Mouse (Mus musculus): Measurements from ENCODE around the gene Asphd2. TPM values are rescaled to one million over a fixed set of nuclear protein-coding genes. Genes with fewer than 3 reads are reported as not detected.

The Asphd2 gene
- polyA plus RNA-seq, 1 experiment from 2014 or later, result 1.9 TPM

DNA sequence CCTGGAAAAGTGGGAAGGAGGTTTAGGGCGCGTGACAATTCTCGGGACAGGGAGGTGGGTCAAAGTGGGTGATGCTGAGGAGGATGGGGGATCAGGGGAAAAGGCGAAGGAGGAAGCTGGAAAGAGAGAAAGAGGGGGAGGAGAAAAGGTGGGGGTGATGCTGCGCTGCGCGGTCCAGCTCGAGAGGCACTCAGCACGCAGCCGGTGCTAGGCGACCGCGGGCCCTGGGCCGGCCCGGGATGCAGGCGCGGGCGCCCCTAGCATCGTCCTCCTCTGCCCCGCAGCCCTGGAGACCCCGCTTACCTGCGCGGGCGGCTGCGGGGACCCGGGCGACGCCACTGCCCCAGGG lies 277 bp downstream of the Asphd2 start:
- WGBS, result 1% methylated on average over 28 of the region's 28 CpGs

GRCm38 (mm10) chr5:112393741-112394414 lies 788 bp downstream of the Asphd2 start:
- H3K4me1 ChIP-seq (ENCODE audit: control insufficient read depth, insufficient read depth, low read length), result peaks cover 3% of the 10 kb centered on the region; the same call in 1 of the 2 replicates
- no peaks in the 10 kb centered on the region for H3K9me3 ChIP-seq (ENCODE audit: control insufficient read depth, low read length)
- WGBS, result 11% methylated on average over 18 of the region's 18 CpGs
- H3K4me2 ChIP-seq (ENCODE audit: low read depth, low read length), result peak overlapping the region; percentile 78
- peak overlapping the region; percentile 72 for H3K9ac ChIP-seq (ENCODE audit: low read depth, low read length)
- H3K27me3 ChIP-seq (replicated peaks; ENCODE audit: control insufficient read depth, insufficient read depth, low read length), result peaks cover 24% of the 10 kb centered on the region
- H3K36me3 ChIP-seq (ENCODE audit: control insufficient read depth, insufficient read depth, low read length), result no peaks in the 10 kb centered on the region
- no peak for ATAC-seq
- H3K27ac ChIP-seq (ENCODE audit: low read length), result no peak overlapping the region
- H3K4me3 ChIP-seq (ENCODE audit: low read length), result peak overlapping the region; percentile 63

More for the DNA sequence above, 277 bp downstream of the Asphd2 start:
- Histone ChIP-seq H3K4me3 (ENCODE audit: low read length) (peak overlapping the region; percentile 63), H3K4me1 (ENCODE audit: control insufficient read depth, insufficient read depth, low read length) (peaks cover 3% of the 10 kb centered on the region; the same call in 1 of the 2 replicates), H3K9me3 (ENCODE audit: control insufficient read depth, low read length) (no peaks in the 10 kb centered on the region), H3K27me3 (replicated peaks; ENCODE audit: control insufficient read depth, insufficient read depth, low read length) (peaks cover 24% of the 10 kb centered on the region), H3K36me3 (ENCODE audit: control insufficient read depth, insufficient read depth, low read length) (no peaks in the 10 kb centered on the region), H3K9ac (ENCODE audit: low read depth, low read length) (peak overlapping the region; percentile 72), H3K4me2 (ENCODE audit: low read depth, low read length) (peak overlapping the region; percentile 78), H3K27ac (ENCODE audit: low read length) (no peak overlapping the region)
- peak; percentile 73 for ATAC-seq

- H3K27ac ChIP-seq (ENCODE audit: low read length), result no peak overlapping the region
- no peak overlapping the region for H3K4me3 ChIP-seq (ENCODE audit: low read length)
- H3K9ac ChIP-seq (ENCODE audit: low read depth, low read length), result no peak overlapping the region
- no peak overlapping the region for H3K4me2 ChIP-seq (ENCODE audit: low read depth, low read length)
- WGBS, result 70% methylated on average over 27 of the region's 27 CpGs
- H3K36me3 ChIP-seq (ENCODE audit: control insufficient read depth, insufficient read depth, low read length), result no peaks in the 10 kb centered on the region
- no peaks in the 10 kb centered on the region for H3K9me3 ChIP-seq (ENCODE audit: control insufficient read depth, low read length)
- peaks cover 24% of the 10 kb centered on the region for H3K27me3 ChIP-seq (replicated peaks; ENCODE audit: control insufficient read depth, insufficient read depth, low read length)
- H3K4me1 ChIP-seq (ENCODE audit: control insufficient read depth, insufficient read depth, low read length), result peaks cover 3% of the 10 kb centered on the region; the same call in 1 of the 2 replicates
- ATAC-seq, result no peak
Measured at GRCm38 (mm10) chr5:112391676-112392323, 2.9 kb downstream of the Asphd2 start.

DNA sequence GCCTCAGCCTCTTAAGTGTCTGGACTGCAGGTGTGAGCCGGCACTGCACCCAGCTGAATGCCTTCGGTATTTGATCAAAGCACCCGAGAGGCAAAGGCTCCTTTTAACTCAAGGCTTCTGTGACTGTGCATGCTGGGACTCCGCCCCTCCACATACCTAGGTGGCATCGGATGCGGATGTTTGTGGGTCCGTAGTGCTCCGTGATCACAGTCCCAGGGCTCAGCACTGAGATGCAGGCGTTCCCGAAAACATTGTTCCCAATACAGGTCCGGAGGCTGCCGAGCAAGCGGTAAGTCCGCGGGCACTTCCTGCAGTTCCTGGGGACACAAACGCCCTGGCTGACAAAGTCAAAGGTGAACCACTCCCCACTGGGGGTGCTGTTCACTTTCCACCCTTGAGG lies 3.7 kb downstream of the Asphd2 start:
- ATAC-seq, result no peak
- no peak overlapping the region for H3K4me2 ChIP-seq (ENCODE audit: low read depth, low read length)
- H3K4me3 ChIP-seq (ENCODE audit: low read length), result no peak overlapping the region
- peaks cover 24% of the 10 kb centered on the region for H3K27me3 ChIP-seq (replicated peaks; ENCODE audit: control insufficient read depth, insufficient read depth, low read length)
- H3K9ac ChIP-seq (ENCODE audit: low read depth, low read length), result no peak overlapping the region
- H3K36me3 ChIP-seq (ENCODE audit: control insufficient read depth, insufficient read depth, low read length), result no peaks in the 10 kb centered on the region
- peaks cover 3% of the 10 kb centered on the region; the same call in 1 of the 2 replicates for H3K4me1 ChIP-seq (ENCODE audit: control insufficient read depth, insufficient read depth, low read length)
- H3K27ac ChIP-seq (ENCODE audit: low read length), result no peak overlapping the region
- H3K9me3 ChIP-seq (ENCODE audit: control insufficient read depth, low read length), result no peaks in the 10 kb centered on the region
- WGBS, result 56% methylated on average over 16 of the region's 16 CpGs

DNA sequence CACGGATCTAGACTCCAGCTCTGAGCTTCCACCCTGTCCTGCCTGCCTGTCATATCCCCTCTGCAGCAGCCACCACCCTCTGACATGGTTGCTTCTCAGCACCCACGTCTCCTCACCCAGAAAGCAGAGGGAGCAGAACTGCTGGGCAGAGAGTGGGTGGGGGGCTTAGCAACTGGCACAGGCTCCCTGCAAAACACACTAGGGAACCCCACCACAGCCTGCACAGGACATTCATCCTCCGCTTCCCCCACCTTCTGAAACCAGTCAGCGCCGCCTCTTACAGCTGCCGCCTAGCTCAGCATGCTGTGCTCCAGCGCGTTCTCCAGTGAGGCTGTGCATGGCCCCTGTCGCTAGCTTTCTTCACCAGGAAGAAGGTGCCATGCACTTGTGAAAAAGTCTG lies 5.3 kb downstream of the Asphd2 start:
- H3K9me3 ChIP-seq (ENCODE audit: control insufficient read depth, low read length), result no peaks in the 10 kb centered on the region
- 72% methylated on average over 9 of the region's 9 CpGs for WGBS

GRCm38 (mm10) chr5:112385973-112386372 lies 8.7 kb downstream of the Asphd2 start:
- H3K4me3 ChIP-seq (ENCODE audit: low read length), result no peak overlapping the region
- no peaks in the 10 kb centered on the region for H3K36me3 ChIP-seq (ENCODE audit: control insufficient read depth, insufficient read depth, low read length)
- H3K9me3 ChIP-seq (ENCODE audit: control insufficient read depth, low read length), result no peaks in the 10 kb centered on the region
- ATAC-seq, result peak; percentile 61
- H3K27ac ChIP-seq (ENCODE audit: low read length), result no peak overlapping the region
- H3K9ac ChIP-seq (ENCODE audit: low read depth, low read length), result no peak overlapping the region
- 60% methylated on average over 2 of the region's 2 CpGs for WGBS
- no peaks in the 10 kb centered on the region for H3K27me3 ChIP-seq (replicated peaks; ENCODE audit: control insufficient read depth, insufficient read depth, low read length)
- no peak overlapping the region for H3K4me2 ChIP-seq (ENCODE audit: low read depth, low read length)
- peaks cover 6% of the 10 kb centered on the region; the same call in 1 of the 2 replicates for H3K4me1 ChIP-seq (ENCODE audit: control insufficient read depth, insufficient read depth, low read length)

More for the DNA sequence above, 5.3 kb downstream of the Asphd2 start:
- no peak overlapping the region for H3K27ac ChIP-seq (ENCODE audit: low read length)
- no peak for ATAC-seq
- H3K9ac ChIP-seq (ENCODE audit: low read depth, low read length), result no peak overlapping the region
- peaks cover 2% of the 10 kb centered on the region; the same call in 1 of the 2 replicates for H3K4me1 ChIP-seq (ENCODE audit: control insufficient read depth, insufficient read depth, low read length)
- H3K27me3 ChIP-seq (replicated peaks; ENCODE audit: control insufficient read depth, insufficient read depth, low read length), result peaks cover 15% of the 10 kb centered on the region
- no peak overlapping the region for H3K4me3 ChIP-seq (ENCODE audit: low read length)
- no peaks in the 10 kb centered on the region for H3K36me3 ChIP-seq (ENCODE audit: control insufficient read depth, insufficient read depth, low read length)
- H3K4me2 ChIP-seq (ENCODE audit: low read depth, low read length), result no peak overlapping the region

GRCm38 (mm10) chr5:112384805-112385472 lies 9.7 kb downstream of the Asphd2 start:
- ATAC-seq, result no peak
- WGBS, result 90% methylated on average over 13 of the region's 13 CpGs
- H3K9me3 ChIP-seq (ENCODE audit: control insufficient read depth, low read length), result no peaks in the 10 kb centered on the region
- H3K27me3 ChIP-seq (replicated peaks; ENCODE audit: control insufficient read depth, insufficient read depth, low read length), result no peaks in the 10 kb centered on the region
- H3K9ac ChIP-seq (ENCODE audit: low read depth, low read length), result no peak overlapping the region
- no peak overlapping the region for H3K27ac ChIP-seq (ENCODE audit: low read length)
- peaks cover 6% of the 10 kb centered on the region; the same call in 1 of the 2 replicates for H3K4me1 ChIP-seq (ENCODE audit: control insufficient read depth, insufficient read depth, low read length)
- no peaks in the 10 kb centered on the region; the same call in 1 of the 2 replicates for H3K36me3 ChIP-seq (ENCODE audit: control insufficient read depth, insufficient read depth, low read length)
- no peak overlapping the region for H3K4me3 ChIP-seq (ENCODE audit: low read length)
- H3K4me2 ChIP-seq (ENCODE audit: low read depth, low read length), result no peak overlapping the region

DNA sequence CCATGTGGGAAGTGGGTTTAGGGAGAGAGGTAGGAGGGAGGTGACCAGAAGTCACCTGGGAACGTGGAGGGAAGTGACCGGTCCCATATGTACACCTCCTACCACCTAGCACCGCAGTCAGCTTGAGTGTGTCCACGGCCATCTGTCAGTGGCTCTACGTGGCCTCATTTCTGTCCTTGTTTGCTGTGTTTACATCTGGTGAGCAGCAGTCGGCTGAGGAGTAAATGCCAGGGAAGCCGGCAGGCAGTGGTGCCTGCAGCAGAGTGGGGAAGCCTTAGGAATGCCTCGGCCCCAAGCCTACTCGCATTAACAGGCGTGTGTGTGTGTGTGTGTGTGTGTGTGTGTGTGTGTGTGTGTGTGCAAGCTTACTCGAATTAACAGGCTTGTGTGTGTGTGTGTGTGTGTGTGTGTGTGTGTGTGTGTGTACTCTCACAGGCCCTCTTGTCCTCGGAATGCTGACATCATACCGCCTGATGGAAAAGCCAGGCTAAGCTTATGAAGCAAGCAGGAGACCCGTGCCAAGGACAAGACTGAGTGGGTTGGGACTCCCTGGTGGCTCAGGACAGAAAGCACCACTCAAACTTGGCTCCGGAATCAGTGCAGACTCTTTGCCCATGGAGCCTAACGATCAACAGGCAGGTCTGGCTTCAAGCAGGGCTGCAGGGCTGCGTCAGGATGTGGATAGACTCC lies 11.9 kb downstream of the Asphd2 start:
- Histone ChIP-seq H3K4me1 (ENCODE audit: control insufficient read depth, insufficient read depth, low read length) (peaks cover 6% of the 10 kb centered on the region; the same call in 1 of the 2 replicates), H3K27me3 (replicated peaks; ENCODE audit: control insufficient read depth, insufficient read depth, low read length) (no peaks in the 10 kb centered on the region), H3K27ac (ENCODE audit: low read length) (no peak overlapping the region; the same call in 1 of the 2 replicates), H3K4me3 (ENCODE audit: low read length) (no peak overlapping the region), H3K36me3 (ENCODE audit: control insufficient read depth, insufficient read depth, low read length) (no peaks in the 10 kb centered on the region; the same call in none of the 2 replicates), H3K9ac (ENCODE audit: low read depth, low read length) (no peak overlapping the region), H3K4me2 (ENCODE audit: low read depth, low read length) (no peak overlapping the region), H3K9me3 (ENCODE audit: control insufficient read depth, low read length) (no peaks in the 10 kb centered on the region)
- ATAC-seq, result peak; percentile 40; the same call in 1 of the 2 replicates
- 46% methylated on average over 16 of the region's 17 CpGs for WGBS

DNA sequence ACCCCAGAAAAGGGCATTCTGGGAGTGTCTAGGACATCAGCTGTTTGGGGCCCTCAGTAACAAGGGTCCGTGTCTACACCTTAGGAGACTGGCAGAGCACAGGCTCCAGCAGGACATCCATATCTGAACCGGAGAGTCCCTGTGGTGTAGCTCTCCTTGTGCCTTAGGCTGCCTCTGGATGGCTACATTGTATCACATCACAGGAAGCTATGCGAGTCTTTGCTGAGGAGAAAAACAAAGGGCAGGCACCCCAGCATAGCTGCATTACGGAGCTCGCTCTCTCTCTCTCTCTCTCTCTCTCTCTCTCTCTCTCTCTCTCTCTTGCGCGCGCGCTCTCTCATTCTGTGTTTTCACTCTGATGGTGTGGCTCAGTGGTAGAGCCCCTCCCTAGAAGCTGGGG lies 12.6 kb downstream of the Asphd2 start:
- peaks cover 3% of the 10 kb centered on the region for H3K36me3 ChIP-seq (ENCODE audit: control insufficient read depth, insufficient read depth, low read length)
- ATAC-seq, result no peak
- WGBS, result 63% methylated on average over 9 of the region's 9 CpGs

More for the DNA sequence above, 12.6 kb downstream of the Asphd2 start:
- Histone ChIP-seq H3K4me1 (ENCODE audit: control insufficient read depth, insufficient read depth, low read length) (peaks cover 6% of the 10 kb centered on the region; the same call in 1 of the 2 replicates), H3K4me3 (ENCODE audit: low read length) (no peak overlapping the region), H3K4me2 (ENCODE audit: low read depth, low read length) (no peak overlapping the region), H3K9me3 (ENCODE audit: control insufficient read depth, low read length) (no peaks in the 10 kb centered on the region), H3K9ac (ENCODE audit: low read depth, low read length) (no peak overlapping the region), H3K27me3 (replicated peaks; ENCODE audit: control insufficient read depth, insufficient read depth, low read length) (no peaks in the 10 kb centered on the region), H3K27ac (ENCODE audit: low read length) (no peak overlapping the region)

Data from intestine, embryonic 16.5 days (tissue).